Mouse (Mus musculus) hindbrain, embryonic 15.5 days (tissue): ENCODE data around the gene Lat2. TPM values are rescaled to one million over a fixed set of nuclear protein-coding genes. Genes with fewer than 3 reads are reported as not detected.

Experiments used
- ATAC-seq: fragments of 200-750 bp; cut with Nextera tagmentation; 2 replicates; pipeline ENCODE4 v1.8.0; 2017; ENCODE audit warnings: low read depth, moderate number of reproducible peaks, moderate TSS enrichment; ENCODE audit not compliant: low FRiP score
- H3K27ac ChIP-seq: fragments of 300-500 bp; sonication (generic); replicated peaks from 2 replicates; pipeline ENCODE4 v1.5.1; 2015; ENCODE audit warnings: mild to moderate bottlenecking, inconsistent platforms
- H3K27me3 ChIP-seq: fragments of 300-500 bp; sonication (generic); 2 replicates; pipeline ENCODE4 v1.6.1; 2015; ENCODE audit warnings: control low read depth, inconsistent platforms
- H3K36me3 ChIP-seq: fragments of 300-500 bp; sonication (generic); 2 replicates; pipeline ENCODE4 v1.6.1; 2015; ENCODE audit warnings: control low read depth, inconsistent platforms
- H3K4me1 ChIP-seq: fragments of 300-500 bp; sonication (generic); replicated peaks from 2 replicates; pipeline ENCODE4 v1.6.1; 2015; ENCODE audit warnings: control low read depth, inconsistent platforms
- H3K4me2 ChIP-seq: fragments of 300-500 bp; sonication (generic); 2 replicates; pipeline ENCODE4 v1.6.1; 2015; ENCODE audit warnings: moderate library complexity, mild to moderate bottlenecking, inconsistent platforms
- H3K4me3 ChIP-seq: fragments of 300-500 bp; sonication (generic); 2 replicates; pipeline ENCODE4 v1.5.1; 2015; ENCODE audit warnings: mild to moderate bottlenecking, inconsistent platforms
- H3K9ac ChIP-seq: fragments of 300-500 bp; sonication (generic); 2 replicates; pipeline ENCODE4 v1.6.1; 2015; ENCODE audit warnings: inconsistent platforms
- H3K9me3 ChIP-seq: fragments of 300-500 bp; sonication (generic); 2 replicates; pipeline ENCODE4 v1.6.1; 2016; ENCODE audit warnings: control low read depth, inconsistent platforms
- WGBS: fragments of 180-500 bp; shearing (Covaris S2); methylation state at CpG from one replicate; pipeline ENCODE4 v1.1.7; 2015; 5-methylcytosine and 5-hydroxymethylcytosine counted together
- polyA plus RNA-seq: library from polyadenylated mRNA; unstranded; fragments of >200 nt; fragmentation: Nextera tagmentation; extraction: Ambion mirVana; gene quantifications from 2 replicates; pipeline ENCODE4 v1.2.1, GENCODE M21; 2015

The Lat2 gene
- polyA plus RNA-seq, 1 experiment from 2014 or later, result 4.2 TPM

- H3K9ac ChIP-seq, result no peak overlapping the region
- 0 out of 2 replicates have a peak, but pooled peaks cover 3% of the 10 kb centered on the region for H3K36me3 ChIP-seq
- H3K9me3 ChIP-seq, result no peaks in the 10 kb centered on the region
- 0 out of 2 replicates have a peak, but pooled peaks cover 6% of the 10 kb centered on the region for H3K4me1 ChIP-seq
- H3K27me3 ChIP-seq, result no peaks in the 10 kb centered on the region
- no peak overlapping the region for H3K4me2 ChIP-seq
- peak overlapping the region; percentile 20; the same call in 1 of the 2 replicates for H3K27ac ChIP-seq
- no peak overlapping the region for H3K4me3 ChIP-seq
- 47% methylated on average over 8 of the region's 8 CpGs for WGBS
- ATAC-seq, result peak; percentile 50; the same call in 1 of the 2 replicates
These were observed 2.9 kb downstream of the Lat2 start for GRCm38 (mm10) chr5:134611810-134612521.

GRCm38 (mm10) chr5:134609916-134610643 is 4.7 kb downstream of the Lat2 start:
- Histone ChIP-seq H3K4me1 (0 out of 2 replicates have a peak, but pooled peaks cover 6% of the 10 kb centered on the region), H3K27ac (no peak overlapping the region), H3K27me3 (no peaks in the 10 kb centered on the region), H3K36me3 (0 out of 2 replicates have a peak, but pooled peaks cover 3% of the 10 kb centered on the region), H3K4me3 (no peak overlapping the region), H3K9ac (no peak overlapping the region), H3K9me3 (no peaks in the 10 kb centered on the region), H3K4me2 (no peak overlapping the region)
- 83% methylated on average over 12 of the region's 12 CpGs for WGBS
- no peak for ATAC-seq

GRCm38 (mm10) chr5:134607121-134607520 is 7.7 kb downstream of the Lat2 start:
- ATAC-seq, result no peak
- 69% methylated on average over 5 of the region's 5 CpGs for WGBS
- H3K27ac ChIP-seq, result no peak overlapping the region
- H3K36me3 ChIP-seq, result no peaks in the 10 kb centered on the region
- no peaks in the 10 kb centered on the region for H3K27me3 ChIP-seq
- no peak overlapping the region for H3K4me2 ChIP-seq
- H3K9me3 ChIP-seq, result no peaks in the 10 kb centered on the region
- no peak overlapping the region for H3K9ac ChIP-seq
- no peak overlapping the region for H3K4me3 ChIP-seq
- H3K4me1 ChIP-seq, result 0 out of 2 replicates have a peak, but pooled peaks cover 4% of the 10 kb centered on the region

- Histone ChIP-seq H3K4me3 (no peak overlapping the region), H3K27me3 (no peaks in the 10 kb centered on the region), H3K36me3 (no peaks in the 10 kb centered on the region), H3K9me3 (no peaks in the 10 kb centered on the region), H3K9ac (no peak overlapping the region), H3K27ac (no peak overlapping the region), H3K4me1 (no peaks in the 10 kb centered on the region), H3K4me2 (no peak overlapping the region)
- ATAC-seq, result no peak
These were observed 8.5 kb downstream of the Lat2 start for GRCm38 (mm10) chr5:134606314-134606713.

GRCm38 (mm10) chr5:134604376-134604775 is 10.4 kb downstream of the Lat2 start:
- H3K4me2 ChIP-seq, result no peak overlapping the region
- no peak overlapping the region for H3K4me3 ChIP-seq
- no peak for ATAC-seq
- H3K36me3 ChIP-seq, result 0 out of 2 replicates have a peak, but pooled peaks cover 4% of the 10 kb centered on the region
- no peaks in the 10 kb centered on the region for H3K9me3 ChIP-seq
- H3K27ac ChIP-seq, result no peak overlapping the region
- no peaks in the 10 kb centered on the region for H3K27me3 ChIP-seq
- no peak overlapping the region for H3K9ac ChIP-seq
- 89% methylated on average over 11 of the region's 11 CpGs for WGBS
- H3K4me1 ChIP-seq, result no peaks in the 10 kb centered on the region

GRCm38 (mm10) chr5:134597711-134598110 is 17.1 kb downstream of the Lat2 start:
- H3K36me3 ChIP-seq, result peaks cover 46% of the 10 kb centered on the region
- no peak overlapping the region for H3K27ac ChIP-seq

GRCm38 (mm10) chr5:134593093-134593492 is 21.7 kb downstream of the Lat2 start:
- WGBS, result 90% methylated on average over 9 of the region's 9 CpGs
- H3K4me1 ChIP-seq, result no peaks in the 10 kb centered on the region
- no peaks in the 10 kb centered on the region for H3K9me3 ChIP-seq
- ATAC-seq, result no peak
- H3K4me3 ChIP-seq, result no peak overlapping the region
- no peak overlapping the region for H3K4me2 ChIP-seq
- no peaks in the 10 kb centered on the region for H3K27me3 ChIP-seq
- H3K9ac ChIP-seq, result no peak overlapping the region
- H3K27ac ChIP-seq, result no peak overlapping the region
- H3K36me3 ChIP-seq, result peaks cover 38% of the 10 kb centered on the region

More at GRCm38 (mm10) chr5:134597711-134598110, 17.1 kb downstream of the Lat2 start:
- H3K27me3 ChIP-seq, result no peaks in the 10 kb centered on the region
- 82% methylated on average over 10 of the region's 10 CpGs for WGBS
- H3K9me3 ChIP-seq, result no peaks in the 10 kb centered on the region
- H3K4me3 ChIP-seq, result no peak overlapping the region
- H3K9ac ChIP-seq, result no peak overlapping the region
- ATAC-seq, result no peak
- no peak overlapping the region for H3K4me2 ChIP-seq
- no peaks in the 10 kb centered on the region for H3K4me1 ChIP-seq

GRCm38 (mm10) chr5:134592026-134592581 is 22.7 kb downstream of the Lat2 start:
- H3K4me2 ChIP-seq, result no peak overlapping the region
- WGBS, result 92% methylated on average over 11 of the region's 11 CpGs
- H3K27ac ChIP-seq, result no peak overlapping the region
- peaks cover 33% of the 10 kb centered on the region for H3K36me3 ChIP-seq
- no peak for ATAC-seq
- H3K4me1 ChIP-seq, result no peaks in the 10 kb centered on the region
- no peaks in the 10 kb centered on the region for H3K9me3 ChIP-seq
- no peak overlapping the region for H3K4me3 ChIP-seq
- H3K9ac ChIP-seq, result no peak overlapping the region
- no peaks in the 10 kb centered on the region for H3K27me3 ChIP-seq

- H3K9ac ChIP-seq, result no peak overlapping the region
- H3K9me3 ChIP-seq, result no peaks in the 10 kb centered on the region
- no peak for ATAC-seq
- no peaks in the 10 kb centered on the region for H3K4me1 ChIP-seq
- H3K27me3 ChIP-seq, result no peaks in the 10 kb centered on the region
- 88% methylated on average over 3 of the region's 3 CpGs for WGBS
- no peak overlapping the region for H3K27ac ChIP-seq
- no peak overlapping the region for H3K4me3 ChIP-seq
- peaks cover 16% of the 10 kb centered on the region for H3K36me3 ChIP-seq
- no peak overlapping the region for H3K4me2 ChIP-seq
These were observed 24.9 kb downstream of the Lat2 start for GRCm38 (mm10) chr5:134589900-134590299.

- no peak overlapping the region for H3K9ac ChIP-seq
- H3K9me3 ChIP-seq, result no peaks in the 10 kb centered on the region
- H3K27ac ChIP-seq, result no peak overlapping the region
- no peaks in the 10 kb centered on the region for H3K27me3 ChIP-seq
- WGBS, result 92% methylated on average over 5 of the region's 5 CpGs
- no peak overlapping the region for H3K4me3 ChIP-seq
- H3K4me1 ChIP-seq, result peaks cover 14% of the 10 kb centered on the region
- no peak overlapping the region for H3K4me2 ChIP-seq
- no peak for ATAC-seq
- no peaks in the 10 kb centered on the region for H3K36me3 ChIP-seq
These were observed 30.0 kb downstream of the Lat2 start for GRCm38 (mm10) chr5:134584798-134585197.

- Histone ChIP-seq H3K36me3 (no peaks in the 10 kb centered on the region), H3K27me3 (no peaks in the 10 kb centered on the region), H3K4me3 (no peak overlapping the region), H3K27ac (no peak overlapping the region), H3K9ac (no peak overlapping the region), H3K4me2 (no peak overlapping the region), H3K9me3 (no peaks in the 10 kb centered on the region), H3K4me1 (peaks cover 14% of the 10 kb centered on the region)
- WGBS, result 76% methylated on average over 3 of the region's 3 CpGs
- no peak for ATAC-seq
These were observed 31.0 kb downstream of the Lat2 start for GRCm38 (mm10) chr5:134583884-134584213.
